Mouse (Mus musculus) stomach, embryonic 15.5 days (tissue): ENCODE results near the gene Bahd1. TPM values are rescaled to one million over a fixed set of nuclear protein-coding genes. Genes with fewer than 3 reads are reported as not detected.

Experiments used
- ATAC-seq: fragments of 200-750 bp; cut with Nextera tagmentation; 2 replicates; pipeline ENCODE4 v1.8.0; 2017; ENCODE audit warnings: low read depth, moderate number of reproducible peaks, moderate TSS enrichment; ENCODE audit not compliant: insufficient read depth, low FRiP score
- H3K27ac ChIP-seq: fragments of 300-500 bp; sonication (generic); 2 replicates; pipeline ENCODE4 v1.5.1; 2015; ENCODE audit warnings: mild to moderate bottlenecking, inconsistent platforms
- H3K27me3 ChIP-seq: fragments of 300-500 bp; sonication (generic); replicated peaks from 2 replicates; pipeline ENCODE4 v1.6.1; 2015; ENCODE audit warnings: inconsistent platforms
- H3K36me3 ChIP-seq: fragments of 300-500 bp; sonication (generic); 2 replicates; pipeline ENCODE4 v1.6.1; 2015; ENCODE audit warnings: inconsistent platforms
- H3K4me1 ChIP-seq: fragments of 300-500 bp; sonication (generic); 2 replicates; pipeline ENCODE4 v1.6.1; 2015; ENCODE audit warnings: inconsistent platforms
- H3K4me2 ChIP-seq: fragments of 300-500 bp; sonication (generic); 2 replicates; pipeline ENCODE4 v1.6.1; 2015; ENCODE audit warnings: mild to moderate bottlenecking, inconsistent platforms
- H3K4me3 ChIP-seq: fragments of 300-500 bp; sonication (generic); replicated peaks from 2 replicates; pipeline ENCODE4 v1.5.1; 2015; ENCODE audit warnings: inconsistent platforms
- H3K9ac ChIP-seq: fragments of 300-500 bp; sonication (generic); 2 replicates; pipeline ENCODE4 v1.6.1; 2015; ENCODE audit warnings: inconsistent platforms
- H3K9me3 ChIP-seq: fragments of 300-500 bp; sonication (generic); 2 replicates; pipeline ENCODE4 v1.6.1; 2016; ENCODE audit warnings: inconsistent platforms
- WGBS: fragments of 180-500 bp; shearing (Covaris S2); methylation state at CpG from one replicate; pipeline ENCODE4 v1.1.7; 2015; 5-methylcytosine and 5-hydroxymethylcytosine counted together
- polyA plus RNA-seq: library from polyadenylated mRNA; unstranded; fragments of >200 nt; fragmentation: Nextera tagmentation; extraction: Ambion mirVana; gene quantifications from 2 replicates; pipeline ENCODE4 v1.2.1, GENCODE M21; 2015

Gene Bahd1
- 5.7 TPM in 2 replicates for polyA plus RNA-seq

GRCm38 (mm10) chr2:118899981-118900825 lies at the start of gene Bahd1:
TSS of gene Bahd1 (plus strand) at chr2:118900377.
- 1% methylated on average over 32 of the region's 32 CpGs for WGBS
- H3K4me2 ChIP-seq, result peak within 1 kb of the TSS; percentile 97
- peaks cover 52% of the 10 kb centered on the region for H3K27me3 ChIP-seq
- no peak within 1 kb of the TSS for H3K27ac ChIP-seq
- no peak within 1 kb of the TSS; the same call in 1 of the 2 replicates for H3K9ac ChIP-seq
- no peaks in the 10 kb centered on the region for H3K36me3 ChIP-seq
- H3K9me3 ChIP-seq, result no peaks in the 10 kb centered on the region
- H3K4me3 ChIP-seq, result peak within 1 kb of the TSS; percentile 94
- ATAC-seq, result no peak
- peaks cover 46% of the 10 kb centered on the region for H3K4me1 ChIP-seq

- Histone ChIP-seq H3K4me3 (no peak overlapping the region), H3K36me3 (no peaks in the 10 kb centered on the region), H3K27me3 (no peaks in the 10 kb centered on the region), H3K9me3 (no peaks in the 10 kb centered on the region), H3K9ac (no peak overlapping the region), H3K4me1 (no peaks in the 10 kb centered on the region), H3K27ac (no peak overlapping the region), H3K4me2 (no peak overlapping the region)
- no peak for ATAC-seq
- 28% methylated on average over 3 of the region's 3 CpGs for WGBS
Measured at GRCm38 (mm10) chr2:118851756-118852155, 48.4 kb upstream of the Bahd1 start.

- WGBS, result under 1% methylated on average over 34 of the region's 34 CpGs
- peak within 1 kb of the TSS; percentile 36 for H3K27ac ChIP-seq
- H3K4me1 ChIP-seq, result no peaks in the 10 kb centered on the region
Measured at GRCm38 (mm10) chr2:118861454-118862339, 38.5 kb upstream of the Bahd1 start, which contains the start of gene Ivd. TSS of gene Ivd (plus strand) at chr2:118861954.

GRCm38 (mm10) chr2:118862340-118862675 lies 37.9 kb upstream of the Bahd1 start:
- Histone ChIP-seq H3K4me3 (peak overlapping the region; percentile 57), H3K4me1 (no peaks in the 10 kb centered on the region), H3K27ac (peak overlapping the region; percentile 36; the same call in 1 of the 2 replicates), H3K27me3 (no peaks in the 10 kb centered on the region), H3K9ac (peak overlapping the region; percentile 32; the same call in 1 of the 2 replicates), H3K36me3 (no peaks in the 10 kb centered on the region), H3K9me3 (no peaks in the 10 kb centered on the region), H3K4me2 (peak overlapping the region; percentile 72)
- no peak for ATAC-seq
- WGBS, result 38% methylated on average over 3 of the region's 3 CpGs

More at GRCm38 (mm10) chr2:118861454-118862339, 38.5 kb upstream of the Bahd1 start, which contains the start of gene Ivd:
- peak within 1 kb of the TSS; percentile 32; the same call in 1 of the 2 replicates for H3K9ac ChIP-seq
- H3K9me3 ChIP-seq, result no peaks in the 10 kb centered on the region
- peak within 1 kb of the TSS; percentile 72 for H3K4me2 ChIP-seq
- ATAC-seq, result peak; percentile 99
- peak within 1 kb of the TSS; percentile 57 for H3K4me3 ChIP-seq
- no peaks in the 10 kb centered on the region for H3K36me3 ChIP-seq
- no peaks in the 10 kb centered on the region for H3K27me3 ChIP-seq

DNA sequence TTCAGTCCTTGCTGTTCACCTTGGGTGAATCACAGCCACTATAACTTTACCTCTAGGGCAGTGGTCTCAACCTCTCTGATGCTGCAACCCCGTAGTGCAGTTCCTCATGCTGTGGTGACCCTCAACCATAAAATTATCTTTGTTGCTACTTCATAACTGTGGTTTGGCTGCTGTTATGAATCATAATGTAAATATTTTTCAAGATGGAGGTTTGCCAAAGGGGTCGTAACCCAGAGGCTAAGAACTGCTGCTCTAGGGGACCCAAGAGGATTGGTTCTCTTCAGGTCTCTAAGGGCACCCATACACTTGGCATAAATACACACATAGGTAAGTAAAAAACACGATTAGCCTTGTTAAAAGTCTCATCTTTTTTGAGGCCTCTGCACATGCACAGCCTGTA lies 29.6 kb upstream of the Bahd1 start:
- H3K9ac ChIP-seq, result no peak overlapping the region
- H3K27ac ChIP-seq, result no peak overlapping the region
- no peaks in the 10 kb centered on the region for H3K9me3 ChIP-seq
- no peak overlapping the region for H3K4me2 ChIP-seq
- no peaks in the 10 kb centered on the region for H3K36me3 ChIP-seq
- no peak for ATAC-seq
- 63% methylated on average over 3 of the region's 3 CpGs for WGBS
- no peaks in the 10 kb centered on the region for H3K27me3 ChIP-seq
- peaks cover 3% of the 10 kb centered on the region; the same call in 1 of the 2 replicates for H3K4me1 ChIP-seq
- H3K4me3 ChIP-seq, result no peak overlapping the region

DNA sequence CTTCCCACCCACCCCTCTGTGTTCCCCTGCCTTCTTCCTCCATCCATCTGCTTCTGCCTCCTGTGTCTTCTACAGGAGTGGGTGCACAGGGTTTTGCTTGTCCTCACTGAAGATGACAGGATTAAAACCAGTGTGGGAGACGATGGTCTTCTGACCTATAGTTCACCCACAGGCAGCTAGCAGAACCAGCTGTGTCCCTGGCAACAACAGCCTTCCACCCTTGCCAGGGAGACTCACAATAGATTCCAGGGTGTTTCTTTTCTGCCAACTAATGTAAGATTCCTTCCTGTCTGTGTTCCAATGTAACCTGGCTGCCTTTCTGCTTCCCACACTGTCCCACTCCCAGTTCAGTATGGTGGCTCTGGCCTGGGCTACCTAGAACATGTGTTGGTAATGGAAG lies 29.1 kb upstream of the Bahd1 start:
- Histone ChIP-seq H3K9ac (no peak overlapping the region), H3K36me3 (peaks cover under 1% of the 10 kb centered on the region; the same call in 1 of the 2 replicates), H3K4me1 (peaks cover 3% of the 10 kb centered on the region; the same call in 1 of the 2 replicates), H3K27ac (no peak overlapping the region), H3K4me2 (no peak overlapping the region), H3K27me3 (no peaks in the 10 kb centered on the region), H3K9me3 (no peaks in the 10 kb centered on the region), H3K4me3 (no peak overlapping the region)
- ATAC-seq, result no peak
- WGBS, result 65% methylated on average over 1 of the region's 1 CpGs

DNA sequence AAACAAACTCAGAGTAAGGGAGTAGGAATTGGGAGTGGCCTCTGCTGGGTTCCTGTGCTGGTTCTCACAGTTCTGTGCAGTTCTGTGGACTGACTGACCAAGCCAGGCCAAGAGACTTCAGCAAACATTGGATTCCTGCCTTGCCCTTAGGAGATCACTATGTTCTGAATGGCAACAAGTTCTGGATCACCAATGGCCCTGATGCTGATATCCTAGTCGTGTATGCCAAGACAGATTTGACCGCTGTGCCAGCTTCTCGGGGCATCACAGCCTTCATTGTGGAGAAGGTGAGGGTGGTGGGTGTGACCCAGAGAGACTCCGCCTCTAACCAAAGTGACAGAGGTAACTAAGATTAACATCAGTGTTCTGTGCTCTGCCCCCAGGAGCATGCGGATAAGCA lies 27.2 kb upstream of the Bahd1 start:
- no peak overlapping the region for H3K27ac ChIP-seq
- H3K36me3 ChIP-seq, result peaks cover 12% of the 10 kb centered on the region
- no peak overlapping the region for H3K9ac ChIP-seq
- no peak overlapping the region for H3K4me3 ChIP-seq
- no peak for ATAC-seq
- H3K4me1 ChIP-seq, result peaks cover 3% of the 10 kb centered on the region; the same call in 1 of the 2 replicates
- 90% methylated on average over 5 of the region's 5 CpGs for WGBS
- H3K27me3 ChIP-seq, result no peaks in the 10 kb centered on the region
- no peak overlapping the region for H3K4me2 ChIP-seq
- no peaks in the 10 kb centered on the region for H3K9me3 ChIP-seq

GRCm38 (mm10) chr2:118873890-118874430 lies 26.2 kb upstream of the Bahd1 start:
- Histone ChIP-seq H3K27me3 (no peaks in the 10 kb centered on the region), H3K4me2 (no peak overlapping the region), H3K36me3 (peaks cover 12% of the 10 kb centered on the region), H3K27ac (no peak overlapping the region), H3K9me3 (no peaks in the 10 kb centered on the region), H3K4me3 (no peak overlapping the region), H3K4me1 (peaks cover 3% of the 10 kb centered on the region; the same call in 1 of the 2 replicates), H3K9ac (no peak overlapping the region)
- ATAC-seq, result no peak
- 71% methylated on average over 6 of the region's 6 CpGs for WGBS

- H3K4me2 ChIP-seq, result no peak overlapping the region
- H3K36me3 ChIP-seq, result peaks cover 12% of the 10 kb centered on the region
- no peak overlapping the region for H3K4me3 ChIP-seq
- no peaks in the 10 kb centered on the region for H3K27me3 ChIP-seq
- H3K9ac ChIP-seq, result no peak overlapping the region
- ATAC-seq, result no peak
- WGBS, result 87% methylated on average over 8 of the region's 8 CpGs
- no peak overlapping the region for H3K27ac ChIP-seq
- H3K4me1 ChIP-seq, result peaks cover 3% of the 10 kb centered on the region; the same call in 1 of the 2 replicates
- H3K9me3 ChIP-seq, result no peaks in the 10 kb centered on the region
Measured at GRCm38 (mm10) chr2:118875316-118875715, 24.9 kb upstream of the Bahd1 start.

DNA sequence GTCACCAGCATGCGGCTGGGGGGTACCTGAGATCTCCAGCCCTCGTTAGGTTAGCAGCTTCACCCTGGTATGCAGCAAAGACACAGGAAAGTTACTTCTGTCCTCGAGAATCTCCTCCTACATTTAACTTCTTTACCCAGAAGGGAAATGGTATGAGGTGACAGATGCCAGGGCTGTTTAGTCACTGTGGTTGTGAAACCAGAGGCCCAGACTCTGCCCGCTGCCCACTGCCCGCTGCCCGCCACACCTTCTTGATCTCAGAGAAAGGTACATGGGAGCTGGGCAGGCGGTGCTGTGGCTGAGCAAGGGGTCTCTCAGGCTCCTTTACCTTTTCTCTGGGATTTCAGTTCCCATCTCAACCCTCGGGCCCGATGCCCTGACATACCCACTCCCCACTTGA lies 23.7 kb upstream of the Bahd1 start:
- Histone ChIP-seq H3K27ac (no peak overlapping the region), H3K9ac (no peak overlapping the region), H3K9me3 (no peaks in the 10 kb centered on the region), H3K4me2 (no peak overlapping the region), H3K4me1 (no peaks in the 10 kb centered on the region), H3K27me3 (no peaks in the 10 kb centered on the region), H3K36me3 (peaks cover 12% of the 10 kb centered on the region), H3K4me3 (no peak overlapping the region)
- WGBS, result 92% methylated on average over 9 of the region's 9 CpGs
- no peak for ATAC-seq

- H3K27me3 ChIP-seq, result peaks cover 13% of the 10 kb centered on the region; the same call in 1 of the 2 replicates
- WGBS, result 81% methylated on average over 4 of the region's 4 CpGs
- no peaks in the 10 kb centered on the region for H3K9me3 ChIP-seq
- peaks cover 4% of the 10 kb centered on the region; the same call in 1 of the 2 replicates for H3K4me1 ChIP-seq
- no peak overlapping the region for H3K4me3 ChIP-seq
- H3K36me3 ChIP-seq, result peaks cover 11% of the 10 kb centered on the region
- no peak overlapping the region for H3K27ac ChIP-seq
- no peak overlapping the region for H3K4me2 ChIP-seq
- no peak overlapping the region for H3K9ac ChIP-seq
- no peak for ATAC-seq
Measured at GRCm38 (mm10) chr2:118881019-118881418, 19.2 kb upstream of the Bahd1 start.
